Mouse (Mus musculus) megakaryocyte, embryonic 14.5 days (primary cell): ENCODE data around the gene Usp30.
A peak's percentile ranks its signal among the peaks of the same experiment; 100 is the strongest.

Source experiments
- FLI1 ChIP-seq: IDR thresholded peaks from 2 replicates; pipeline ENCODE4 v1.6.1; 2012; ENCODE audit warnings: low read length, inconsistent platforms, mixed read lengths
- GATA1 ChIP-seq: IDR thresholded peaks from 3 replicates; pipeline ENCODE4 v1.6.1; 2012; ENCODE audit warnings: mixed read lengths, low read length, inconsistent platforms, borderline replicate concordance

DNA sequence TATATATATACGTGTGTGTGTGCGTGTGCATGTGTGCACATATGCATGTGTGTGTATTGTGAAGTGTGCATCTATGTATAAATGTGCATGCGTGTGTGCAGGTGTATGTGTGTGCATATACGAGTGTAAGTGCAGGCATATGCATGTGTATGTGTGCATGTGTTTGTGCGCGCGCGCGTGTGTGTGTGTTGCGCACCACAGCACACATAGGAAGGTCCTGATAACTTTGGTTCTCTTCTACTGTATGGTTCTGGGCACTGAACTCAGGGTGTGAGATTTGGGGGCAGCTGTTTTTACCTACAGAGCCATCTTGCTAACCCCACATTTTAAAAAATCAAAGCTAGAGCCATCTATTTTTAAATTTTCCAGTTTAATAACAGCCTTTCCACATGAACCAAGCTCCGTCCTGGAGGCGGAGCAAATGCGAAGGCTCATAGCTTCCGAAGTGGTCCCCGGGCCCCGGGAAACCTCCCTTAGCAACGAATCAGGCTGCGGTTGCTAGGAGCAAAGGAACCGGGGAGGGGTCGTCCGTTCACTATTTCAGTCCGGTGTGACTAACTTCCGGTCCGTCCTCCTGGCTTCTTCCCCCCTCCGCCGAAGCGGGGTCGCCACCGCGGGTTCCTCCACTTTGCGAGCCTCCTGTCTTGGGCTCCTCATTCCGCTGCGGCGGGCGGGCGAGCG is 34.6 kb downstream of the Usp30 start:
- TF ChIP-seq GATA1 (no peak), FLI1 (peak; percentile 46; the same call in 1 of the 2 replicates)
